Mouse (Mus musculus): ENCODE measurements around the gene Rsph14.

DNA sequence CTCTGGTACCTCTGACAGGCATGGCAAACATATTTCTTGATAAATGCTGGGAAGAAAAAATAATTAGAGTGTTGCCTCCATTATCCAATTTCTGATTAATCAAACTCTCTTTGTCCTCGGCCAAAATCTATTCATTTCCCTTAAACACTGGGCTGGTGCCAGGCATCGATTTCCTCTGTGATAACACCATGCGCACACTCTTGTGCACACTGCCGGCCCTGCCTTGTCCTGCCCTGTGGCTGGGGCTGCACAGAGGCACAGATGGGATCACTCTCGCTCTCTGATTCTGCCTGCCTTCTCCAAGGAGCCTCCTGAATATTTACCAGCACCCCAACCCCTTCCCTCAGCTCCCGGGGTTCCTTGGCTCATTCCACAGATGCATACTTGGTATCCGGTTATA is 56.8 kb downstream of the Rsph14 start:
- no peak for TF ChIP-seq CTCF (IDR thresholded peaks at IDR 0.05; ENCODE audit: insufficient read depth, low read length)
- TF ChIP-seq POLR2A (IDR thresholded peaks at IDR 0.05; ENCODE audit: borderline replicate concordance, extremely low read depth, low read depth, low read length): no peak
